Mouse (Mus musculus) MEL (cell line): Measurements from ENCODE around the gene Wdr38. TPM values are rescaled to one million over a fixed set of nuclear protein-coding genes. Genes with fewer than 3 reads are reported as not detected.

Experiments
- DNase-seq: peaks from one replicate; pipeline ENCODE4 v3.0.0; 2011; ENCODE audit warnings: low read depth, low spot score
- H3K27ac ChIP-seq: 2 replicates; pipeline ENCODE4 v1.5.1; 2012; ENCODE audit warnings: low read depth, mild to moderate bottlenecking, control low read depth, low read length, moderate library complexity; ENCODE audit not compliant: control insufficient read depth
- H3K27me3 ChIP-seq, 2 experiments: fragments of 150-350 bp in 1 of 2; sonication (generic) in 1 of 2; 2 replicates each; pipeline ENCODE4 v1.6.1; 2012; ENCODE audit warnings: low read length in 2 of 2, mild to moderate bottlenecking in 2 of 2, improper control_type of control experiment in 1 of 2, moderate library complexity in 1 of 2; ENCODE audit not compliant: insufficient read depth in 2 of 2, control insufficient read depth in 1 of 2
- H3K36me3 ChIP-seq, 2 experiments: 2 replicates each; pipeline ENCODE4 v1.6.1; 2012 to 2014; ENCODE audit warnings: low read length in 2 of 2, improper control_type of control experiment in 1 of 2, inconsistent platforms in 1 of 2, mild to moderate bottlenecking in 1 of 2; ENCODE audit not compliant: insufficient read depth in 2 of 2, control insufficient read depth in 1 of 2
- H3K4me1 ChIP-seq, 2 experiments: fragments of 150-350 bp in 1 of 2; sonication (generic) in 1 of 2; 2 replicates each; pipeline ENCODE4 v1.6.1; 2012; ENCODE audit warnings: low read length in 2 of 2, improper control_type of control experiment in 1 of 2, mild to moderate bottlenecking in 1 of 2; ENCODE audit not compliant: insufficient read depth in 2 of 2, control insufficient read depth in 1 of 2
- H3K4me3 ChIP-seq, 2 experiments: fragments of 150-350 bp in 1 of 2; sonication (generic) in 1 of 2; 2 replicates each; pipeline ENCODE4 v1.5.1; 2012; ENCODE audit warnings: low read depth in 2 of 2, low read length in 2 of 2, mild to moderate bottlenecking in 2 of 2, moderate library complexity in 2 of 2, control low read depth in 1 of 2, improper control_type of control experiment in 1 of 2; ENCODE audit not compliant: control insufficient read depth in 1 of 2, insufficient read depth in 1 of 2
- H3K79me2 ChIP-seq: 2 replicates; pipeline ENCODE4 v1.6.1; 2012; ENCODE audit warnings: mild to moderate bottlenecking, low read length, moderate library complexity; ENCODE audit not compliant: control insufficient read depth, poor library complexity, insufficient read depth
- H3K9ac ChIP-seq: 2 replicates; pipeline ENCODE4 v1.6.1; 2012; ENCODE audit warnings: low read depth, mild to moderate bottlenecking, control low read depth, low read length, moderate library complexity; ENCODE audit not compliant: control insufficient read depth, poor library complexity, severe bottlenecking
- H3K9me3 ChIP-seq: fragments of 150-350 bp; sonication (generic); replicated peaks from 2 replicates; pipeline ENCODE4 v1.6.1; 2012; ENCODE audit warnings: mild to moderate bottlenecking, low read length, improper control_type of control experiment, moderate library complexity; ENCODE audit not compliant: insufficient read depth
- CHD1 ChIP-seq: IDR thresholded peaks from 2 replicates; pipeline ENCODE4 v1.6.1; 2012; ENCODE audit warnings: low read depth, mild to moderate bottlenecking, inconsistent platforms, low read length, improper control_type of control experiment
- CHD2 ChIP-seq: IDR thresholded peaks from 2 replicates; pipeline ENCODE4 v1.6.1; 2011; ENCODE audit warnings: low read length, improper control_type of control experiment
- CTCF ChIP-seq, 3 experiments: IDR thresholded peaks in 2 of 3; conservative IDR thresholded peaks in 1 of 3; 2 replicates each; pipeline ENCODE4 v1.5.1; 2011 to 2012; ENCODE audit warnings: low read length in 3 of 3, low read depth in 2 of 3, mild to moderate bottlenecking in 2 of 3, improper control_type of control experiment in 1 of 3, inconsistent platforms in 1 of 3, mixed read lengths in 1 of 3, moderate library complexity in 1 of 3; ENCODE audit not compliant: control insufficient read depth in 1 of 3, insufficient read depth in 1 of 3, poor library complexity in 1 of 3, severe bottlenecking in 1 of 3
- E2F4 ChIP-seq: IDR thresholded peaks from 2 replicates; pipeline ENCODE4 v1.6.1; 2011; ENCODE audit warnings: low read depth, low read length, improper control_type of control experiment, borderline replicate concordance
- ELF1 ChIP-seq: IDR thresholded peaks from 2 replicates; pipeline ENCODE4 v1.6.1; 2014; ENCODE audit warnings: low read depth, mild to moderate bottlenecking, inconsistent platforms, low read length, improper control_type of control experiment, moderate library complexity
- EP300 ChIP-seq, 2 experiments: IDR thresholded peaks; 2 replicates each; pipeline ENCODE4 v1.6.1; 2011; ENCODE audit warnings: improper control_type of control experiment in 2 of 2, low read length in 2 of 2, low read depth in 1 of 2, mild to moderate bottlenecking in 1 of 2
- ETS1 ChIP-seq: IDR thresholded peaks from 2 replicates; pipeline ENCODE4 v1.6.1; 2012; ENCODE audit warnings: low read depth, mild to moderate bottlenecking, inconsistent platforms, low read length, improper control_type of control experiment, moderate library complexity
- JUND ChIP-seq: IDR thresholded peaks from 2 replicates; pipeline ENCODE4 v1.6.1; 2011; ENCODE audit warnings: low read depth, mild to moderate bottlenecking, improper control_type of control experiment, low read length
- MAFK ChIP-seq: IDR thresholded peaks from 2 replicates; pipeline ENCODE4 v1.6.1; 2011; ENCODE audit warnings: low read depth, mild to moderate bottlenecking, low read length, improper control_type of control experiment, borderline replicate concordance
- MAX ChIP-seq: IDR thresholded peaks from 2 replicates; pipeline ENCODE4 v1.6.1; 2011; ENCODE audit warnings: low read length, improper control_type of control experiment
- MXI1 ChIP-seq: IDR thresholded peaks from 2 replicates; pipeline ENCODE4 v1.6.1; 2011; ENCODE audit warnings: mild to moderate bottlenecking, low read depth, low read length, improper control_type of control experiment
- NRF1 ChIP-seq: IDR thresholded peaks from 2 replicates; pipeline ENCODE4 v1.6.1; 2014; ENCODE audit warnings: low read depth, mild to moderate bottlenecking, inconsistent platforms, low read length, improper control_type of control experiment, moderate library complexity; ENCODE audit not compliant: poor library complexity, insufficient read depth, severe bottlenecking
- POLR2A ChIP-seq, 2 experiments: IDR thresholded peaks; 2 replicates each; pipeline ENCODE4 v1.6.1; 2011 to 2012; ENCODE audit warnings: low read length in 2 of 2, mild to moderate bottlenecking in 2 of 2, control low read depth in 1 of 2, improper control_type of control experiment in 1 of 2, low read depth in 1 of 2, moderate library complexity in 1 of 2; ENCODE audit not compliant: control insufficient read depth in 1 of 2, insufficient read depth in 1 of 2, poor library complexity in 1 of 2
- RAD21 ChIP-seq: IDR thresholded peaks from 2 replicates; pipeline ENCODE4 v1.6.1; 2011; ENCODE audit warnings: mild to moderate bottlenecking, low read depth, low read length, improper control_type of control experiment
- RCOR1 ChIP-seq: IDR thresholded peaks from 2 replicates; pipeline ENCODE4 v1.6.1; 2012; ENCODE audit warnings: low read depth, mild to moderate bottlenecking, inconsistent platforms, low read length, improper control_type of control experiment
- SMC3 ChIP-seq: IDR thresholded peaks from 2 replicates; pipeline ENCODE4 v1.6.1; 2011; ENCODE audit warnings: low read depth, low read length, improper control_type of control experiment
- TAL1 ChIP-seq: IDR thresholded peaks from 2 replicates; pipeline ENCODE4 v1.6.1; 2012; ENCODE audit warnings: mild to moderate bottlenecking, inconsistent platforms, low read length, moderate library complexity, mixed read lengths
- TBP ChIP-seq: IDR thresholded peaks from 2 replicates; pipeline ENCODE4 v1.8.0; 2011; ENCODE audit warnings: low read depth, low read length, improper control_type of control experiment
- UBTF ChIP-seq: IDR thresholded peaks from 2 replicates; pipeline ENCODE4 v1.6.1; 2012; ENCODE audit warnings: low read depth, mild to moderate bottlenecking, inconsistent platforms, low read length, improper control_type of control experiment, moderate library complexity, borderline replicate concordance; ENCODE audit not compliant: insufficient read depth
- USF2 ChIP-seq, 2 experiments: IDR thresholded peaks; 2 replicates each; pipeline ENCODE4 v1.6.1; 2011 to 2012; ENCODE audit warnings: improper control_type of control experiment in 2 of 2, low read length in 2 of 2, borderline replicate concordance in 1 of 2, inconsistent platforms in 1 of 2, low read depth in 1 of 2, mild to moderate bottlenecking in 1 of 2; ENCODE audit not compliant: insufficient read depth in 1 of 2
- ZC3H11A ChIP-seq: IDR thresholded peaks from 2 replicates; pipeline ENCODE4 v1.6.1; 2012; ENCODE audit warnings: low read depth, mild to moderate bottlenecking, inconsistent platforms, low read length, improper control_type of control experiment
- ZKSCAN1 ChIP-seq: IDR thresholded peaks from 2 replicates; pipeline ENCODE4 v1.6.1; 2012; ENCODE audit warnings: low read depth, mild to moderate bottlenecking, inconsistent platforms, low read length, improper control_type of control experiment, moderate library complexity
- ZMIZ1 ChIP-seq: IDR thresholded peaks from 2 replicates; pipeline ENCODE4 v1.6.1; 2012; ENCODE audit warnings: low read depth, mild to moderate bottlenecking, inconsistent platforms, low read length, improper control_type of control experiment, moderate library complexity
- polyA plus RNA-seq, 2 experiments: library from polyadenylated mRNA; stranded (reverse) in 1 of 2; unstranded in 1 of 2; fragments of >175 nt in 1 of 2; fragments of >200 nt in 1 of 2; gene quantifications; 2 replicates each; pipeline versions ENCODE4 v1.2.1 to v1.2.4; 2012; ENCODE audit warnings: low replicate concordance in 2 of 2, low read depth in 1 of 2; ENCODE audit not compliant: insufficient read length in 2 of 2, insufficient read depth in 1 of 2, missing spikeins in 1 of 2
- total RNA-seq: library from RNA; depleted of rRNA; stranded (reverse); fragments of 300-350 nt; gene quantifications from 2 replicates; pipeline ENCODE4 v1.2.3, GENCODE M21; 2012

The Wdr38 gene
- total and polyA plus RNA-seq, 3 experiments = 0.77 to 0.79 TPM; not detected in 1

GRCm38 (mm10) chr2:38983456-38983855 is 13.8 kb upstream of the Wdr38 start:
- Histone ChIP-seq H3K4me1 (peaks cover 2 to 13% of the 10 kb centered on the region in 2 experiments; a peak in 3 of 4 replicates), H3K9ac (no peak overlapping the region), H3K9me3 (no peaks in the 10 kb centered on the region), H3K4me3 (no peak overlapping the region), H3K27ac (no peak overlapping the region), H3K36me3 (peaks cover 0 to 2% of the 10 kb centered on the region in 2 experiments; a peak in 2 of 4 replicates)
- DNase-seq = peak; percentile 51
- peak; percentile 38 for TF ChIP-seq SMC3
- peak; percentile 43 to 72 (median 43) for TF ChIP-seq CTCF (IDR thresholded peaks at IDR 0.05 in 2 of 3, conservative IDR thresholded peaks at IDR 0.05 in 1 of 3; ENCODE audit: control insufficient read depth in 1 of 3, insufficient read depth in 1 of 3, low read depth in 2 of 3, low read length in 3 of 3, poor library complexity in 1 of 3, severe bottlenecking in 1 of 3)
- no peak for TF ChIP-seq ZMIZ1
- TF ChIP-seq POLR2A (IDR thresholded peaks at IDR 0.05; ENCODE audit: control insufficient read depth in 1 of 2, insufficient read depth in 1 of 2, low read depth in 1 of 2, low read length in 2 of 2, poor library complexity in 1 of 2) = no peak
- TF ChIP-seq ETS1 = no peak
- no peak for TF ChIP-seq RCOR1
- no peak for TF ChIP-seq CHD1
- TF ChIP-seq E2F4 = no peak
- TF ChIP-seq NRF1 = no peak
- TF ChIP-seq ELF1 = no peak
- TF ChIP-seq JUND = no peak
- TF ChIP-seq ZC3H11A = no peak
- no peak for TF ChIP-seq ZKSCAN1
- peak; percentile 12; the same call in 1 of the 2 replicates for TF ChIP-seq RAD21
- TF ChIP-seq, all 39 proteins: peak for 3
- no peaks in the 10 kb centered on the region for H3K79me2 ChIP-seq
- no peaks in the 10 kb centered on the region; a peak in 3 of 4 replicates for H3K27me3 ChIP-seq

DNA sequence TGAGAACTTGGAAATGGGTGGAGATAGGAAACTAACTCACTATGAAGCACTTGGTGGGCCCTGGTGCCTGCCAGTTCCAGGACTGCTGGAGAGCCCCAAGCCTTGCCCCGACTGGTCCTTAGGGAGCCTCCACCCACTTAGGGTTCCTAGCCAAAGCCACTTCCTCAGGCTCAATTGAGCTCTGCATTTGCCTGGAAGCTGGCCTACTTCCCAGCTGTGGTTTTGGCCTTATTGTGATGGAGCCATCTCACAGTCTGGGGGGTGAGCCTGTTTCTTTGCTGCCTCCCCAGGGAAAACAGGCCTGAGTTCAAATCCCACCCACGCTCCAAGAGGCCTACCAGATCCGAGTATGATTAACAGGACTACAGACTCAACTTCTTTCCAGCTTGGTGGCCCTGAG is 10.7 kb upstream of the Wdr38 start:
- TF ChIP-seq TBP (no peak), ETS1 (peak; percentile 16; the same call in 1 of the 2 replicates)
- Histone ChIP-seq H3K79me2 (no peaks in the 10 kb centered on the region), H3K4me1 (peaks cover 4 to 22% of the 10 kb centered on the region in 2 experiments; a peak in 3 of 4 replicates), H3K4me3 (no peak overlapping the region), H3K9me3 (no peaks in the 10 kb centered on the region), H3K27me3 (no peaks in the 10 kb centered on the region; a peak in 1 of 4 replicates), H3K9ac (no peak overlapping the region), H3K36me3 (peaks cover 0 to 9% of the 10 kb centered on the region in 2 experiments; a peak in 2 of 4 replicates), H3K27ac (no peak overlapping the region)
- peak; percentile 40 for DNase-seq

GRCm38 (mm10) chr2:38987371-38987770 is 9.9 kb upstream of the Wdr38 start:
- no peaks in the 10 kb centered on the region for H3K79me2 ChIP-seq
- H3K4me1 ChIP-seq = peaks cover 4 to 22% of the 10 kb centered on the region in 2 experiments; a peak in 3 of 4 replicates
- peaks cover 0 to 9% of the 10 kb centered on the region in 2 experiments; a peak in 2 of 4 replicates for H3K36me3 ChIP-seq
- H3K4me3 ChIP-seq = no peak overlapping the region
- DNase-seq = no peak
- H3K27ac ChIP-seq = no peak overlapping the region
- TF ChIP-seq UBTF (no peak), TAL1 (no peak), MAFK (no peak), CHD1 (no peak), ZC3H11A (no peak), CHD2 (no peak), USF2 (IDR thresholded peaks at IDR 0.05; ENCODE audit: borderline replicate concordance in 1 of 2, insufficient read depth in 1 of 2, low read depth in 1 of 2, low read length in 2 of 2) (no peak), MXI1 (no peak), POLR2A (IDR thresholded peaks at IDR 0.05; ENCODE audit: control insufficient read depth in 1 of 2, insufficient read depth in 1 of 2, low read depth in 1 of 2, low read length in 2 of 2, poor library complexity in 1 of 2) (no peak), RCOR1 (no peak), MAX (no peak), ELF1 (no peak), CTCF (IDR thresholded peaks at IDR 0.05 in 2 of 3, conservative IDR thresholded peaks at IDR 0.05 in 1 of 3; ENCODE audit: control insufficient read depth in 1 of 3, insufficient read depth in 1 of 3, low read depth in 2 of 3, low read length in 3 of 3, poor library complexity in 1 of 3, severe bottlenecking in 1 of 3) (no peak), EP300 (IDR thresholded peaks at IDR 0.05; ENCODE audit: low read depth in 1 of 2, low read length in 2 of 2) (no peak)
- H3K9ac ChIP-seq = no peak overlapping the region
- no peaks in the 10 kb centered on the region for H3K27me3 ChIP-seq
- no peaks in the 10 kb centered on the region for H3K9me3 ChIP-seq
